Mouse (Mus musculus): ENCODE results near the gene 1700113H08Rik. TPM values are rescaled to one million over a fixed set of nuclear protein-coding genes. Genes with fewer than 3 reads are reported as not detected.

Gene 1700113H08Rik
- polyA plus RNA-seq, 2 experiments = not detected

DNA sequence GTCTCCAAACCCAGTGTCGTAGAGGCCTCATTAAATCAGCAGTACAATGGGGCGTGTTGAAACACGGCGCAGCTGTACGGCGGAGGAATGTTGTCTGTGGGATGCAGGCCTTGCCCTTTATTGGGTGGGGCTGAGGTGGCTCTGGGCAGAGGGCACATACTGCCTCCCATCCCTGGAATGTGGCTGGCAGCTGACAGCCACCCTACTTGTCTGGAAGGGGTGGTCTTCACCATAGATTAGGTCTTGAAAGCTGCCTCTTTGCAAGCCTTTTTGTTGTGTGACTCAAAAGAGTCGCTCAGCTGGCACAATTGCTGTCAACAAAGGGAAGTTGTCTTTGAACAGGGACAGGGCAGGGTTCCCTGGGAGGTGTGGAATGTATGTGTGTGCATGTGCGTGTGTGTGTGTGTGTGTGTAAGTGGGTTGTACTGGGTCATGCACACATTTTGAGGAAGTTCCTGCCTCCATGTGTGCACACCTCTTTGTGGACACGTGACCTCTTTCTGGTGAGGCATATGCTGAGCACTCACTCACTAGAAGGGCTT, 41.6 kb upstream of the 1700113H08Rik start:
- Histone ChIP-seq H3K9me3 (ENCODE audit: control insufficient read depth, low read length) (no peaks in the 10 kb centered on the region), H3K36me3 (replicated peaks; ENCODE audit: control insufficient read depth, insufficient read depth, low read depth) (no peaks in the 10 kb centered on the region), H3K4me1 (replicated peaks; ENCODE audit: control insufficient read depth in 2 of 2, insufficient read depth in 2 of 2, low read length in 1 of 2) (no peaks in the 10 kb centered on the region), H3K27ac (no peak overlapping the region), H3K9ac (replicated peaks) (no peak overlapping the region), H3K4me2 (ENCODE audit: low read depth) (no peak overlapping the region), H3K27me3 (ENCODE audit: control insufficient read depth, insufficient read depth, low read length) (no peaks in the 10 kb centered on the region), H3K4me3 (ENCODE audit: insufficient read depth in 1 of 2, low read depth in 2 of 2, low read length in 2 of 2) (no peak overlapping the region)
- TF ChIP-seq EP300 (IDR thresholded peaks at IDR 0.05; ENCODE audit: low read depth) (no peak), CTCF (IDR thresholded peaks at IDR 0.05; ENCODE audit: low read depth) (no peak)
- DNase-seq (ENCODE audit: low read depth in 3 of 3, low spot score in 3 of 3) (no peak), ATAC-seq (ENCODE audit: insufficient read depth) (no peak)
- 55% methylated on average over 9 of the region's 9 CpGs for WGBS (ENCODE audit: insufficient replicate concordance)

DNA sequence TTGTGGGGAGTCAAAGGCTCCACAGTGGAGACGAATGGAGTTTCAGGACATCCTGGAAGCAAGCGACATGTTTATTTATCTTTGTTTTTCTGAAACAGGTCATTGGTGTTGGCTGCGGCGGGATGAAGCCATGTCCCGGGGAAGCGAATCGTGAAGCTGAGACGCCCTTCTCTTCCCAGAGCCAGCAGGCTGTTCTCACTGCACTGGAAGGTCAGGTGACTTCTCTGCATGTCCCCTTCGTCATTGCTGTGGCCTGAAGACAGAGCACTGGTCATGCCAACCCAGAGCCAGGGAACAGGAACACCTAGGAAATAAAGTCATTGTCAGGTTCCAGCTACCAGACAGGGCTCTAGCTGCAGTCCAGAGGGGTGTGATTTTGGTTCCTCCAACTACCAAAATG, 39.0 kb upstream of the 1700113H08Rik start:
- Histone ChIP-seq H3K4me2 (ENCODE audit: low read depth) (no peak overlapping the region), H3K9me3 (ENCODE audit: control insufficient read depth, low read length) (no peaks in the 10 kb centered on the region), H3K4me3 (ENCODE audit: insufficient read depth in 1 of 2, low read depth in 2 of 2, low read length in 2 of 2) (no peak overlapping the region), H3K9ac (replicated peaks) (no peak overlapping the region), H3K27me3 (ENCODE audit: control insufficient read depth, insufficient read depth, low read length) (no peaks in the 10 kb centered on the region), H3K36me3 (replicated peaks; ENCODE audit: control insufficient read depth, insufficient read depth, low read depth) (no peaks in the 10 kb centered on the region), H3K27ac (no peak overlapping the region), H3K4me1 (replicated peaks; ENCODE audit: control insufficient read depth in 2 of 2, insufficient read depth in 2 of 2, low read length in 1 of 2) (no peaks in the 10 kb centered on the region)
- TF ChIP-seq EP300 (IDR thresholded peaks at IDR 0.05; ENCODE audit: low read depth) (no peak), CTCF (IDR thresholded peaks at IDR 0.05; ENCODE audit: low read depth) (no peak)
- ATAC-seq (ENCODE audit: insufficient read depth) = no peak
- no peak for DNase-seq (ENCODE audit: low read depth in 3 of 3, low spot score in 3 of 3)
- 51% methylated on average over 9 of the region's 9 CpGs for whole genome bisulfite sequencing (ENCODE audit: insufficient replicate concordance)

DNA sequence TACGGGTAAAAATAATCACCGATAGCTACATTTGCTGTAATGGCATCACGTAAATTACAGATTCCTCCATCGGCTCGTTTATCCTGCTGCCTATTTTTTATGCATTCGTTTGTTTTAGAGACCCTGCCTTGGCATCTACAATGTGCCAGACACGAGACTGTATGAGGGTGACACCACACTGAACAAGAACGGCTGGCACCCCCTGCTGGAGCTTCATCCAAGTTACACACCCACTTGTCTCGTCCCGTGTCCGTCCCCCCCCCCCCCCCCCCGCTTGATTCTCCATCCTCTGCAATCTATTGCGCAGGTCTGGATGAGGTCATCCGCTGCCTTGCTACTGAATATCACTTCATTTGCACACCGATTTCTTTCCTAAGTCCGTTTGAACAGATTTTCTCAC, 37.1 kb upstream of the 1700113H08Rik start:
- DNase-seq (ENCODE audit: low read depth in 3 of 3, low spot score in 3 of 3) (no peak), ATAC-seq (ENCODE audit: insufficient read depth) (no peak)
- 49% methylated on average over 15 of the region's 16 CpGs for WGBS (ENCODE audit: insufficient replicate concordance)
- Histone ChIP-seq H3K27me3 (ENCODE audit: control insufficient read depth, insufficient read depth, low read length) (no peaks in the 10 kb centered on the region), H3K9me3 (ENCODE audit: control insufficient read depth, low read length) (no peaks in the 10 kb centered on the region), H3K4me1 (replicated peaks; ENCODE audit: control insufficient read depth in 2 of 2, insufficient read depth in 2 of 2, low read length in 1 of 2) (no peaks in the 10 kb centered on the region), H3K36me3 (replicated peaks; ENCODE audit: control insufficient read depth, insufficient read depth, low read depth) (no peaks in the 10 kb centered on the region), H3K4me2 (ENCODE audit: low read depth) (no peak overlapping the region), H3K27ac (no peak overlapping the region), H3K4me3 (ENCODE audit: insufficient read depth in 1 of 2, low read depth in 2 of 2, low read length in 2 of 2) (no peak overlapping the region), H3K9ac (replicated peaks) (no peak overlapping the region)
- no peak for TF ChIP-seq EP300 (IDR thresholded peaks at IDR 0.05; ENCODE audit: low read depth)
- TF ChIP-seq CTCF (IDR thresholded peaks at IDR 0.05; ENCODE audit: low read depth) = peak; percentile 29; the same call in 1 of the 2 replicates

DNA sequence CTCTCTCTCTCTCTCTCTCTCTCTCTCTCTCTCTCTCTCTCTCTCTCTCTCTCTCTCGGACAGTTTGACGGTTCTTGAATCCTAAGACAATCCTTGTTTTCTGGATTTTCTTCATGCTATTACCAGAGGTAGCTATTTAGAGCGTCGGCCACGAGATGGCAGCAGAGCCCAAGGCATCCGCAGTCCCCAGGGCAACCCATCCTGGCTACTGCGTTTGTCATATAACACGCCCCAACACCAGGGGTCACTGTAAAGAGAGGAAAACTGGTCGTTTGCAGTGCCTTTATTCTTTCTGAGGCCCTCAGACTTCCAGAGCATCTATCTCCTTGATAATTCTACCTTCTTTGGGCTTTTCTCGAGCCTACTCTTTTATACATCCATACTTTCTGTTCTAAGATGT, 33.0 kb upstream of the 1700113H08Rik start:
- ATAC-seq (ENCODE audit: insufficient read depth) (no peak), DNase-seq (ENCODE audit: low read depth in 3 of 3, low spot score in 3 of 3) (peak; percentile 28 to 46 (median 33))
- Histone ChIP-seq H3K4me2 (ENCODE audit: low read depth) (no peak overlapping the region), H3K27me3 (ENCODE audit: control insufficient read depth, insufficient read depth, low read length) (no peaks in the 10 kb centered on the region), H3K27ac (no peak overlapping the region), H3K4me1 (replicated peaks; ENCODE audit: control insufficient read depth in 2 of 2, insufficient read depth in 2 of 2, low read length in 1 of 2) (no peaks in the 10 kb centered on the region), H3K4me3 (ENCODE audit: insufficient read depth in 1 of 2, low read depth in 2 of 2, low read length in 2 of 2) (no peak overlapping the region), H3K9me3 (ENCODE audit: control insufficient read depth, low read length) (no peaks in the 10 kb centered on the region), H3K36me3 (replicated peaks; ENCODE audit: control insufficient read depth, insufficient read depth, low read depth) (no peaks in the 10 kb centered on the region), H3K9ac (replicated peaks) (no peak overlapping the region)
- WGBS (ENCODE audit: insufficient replicate concordance) = 3% methylated on average over 10 of the region's 10 CpGs
- peak; percentile 87 for TF ChIP-seq CTCF (IDR thresholded peaks at IDR 0.05; ENCODE audit: low read depth)
- TF ChIP-seq EP300 (IDR thresholded peaks at IDR 0.05; ENCODE audit: low read depth) = no peak

DNA sequence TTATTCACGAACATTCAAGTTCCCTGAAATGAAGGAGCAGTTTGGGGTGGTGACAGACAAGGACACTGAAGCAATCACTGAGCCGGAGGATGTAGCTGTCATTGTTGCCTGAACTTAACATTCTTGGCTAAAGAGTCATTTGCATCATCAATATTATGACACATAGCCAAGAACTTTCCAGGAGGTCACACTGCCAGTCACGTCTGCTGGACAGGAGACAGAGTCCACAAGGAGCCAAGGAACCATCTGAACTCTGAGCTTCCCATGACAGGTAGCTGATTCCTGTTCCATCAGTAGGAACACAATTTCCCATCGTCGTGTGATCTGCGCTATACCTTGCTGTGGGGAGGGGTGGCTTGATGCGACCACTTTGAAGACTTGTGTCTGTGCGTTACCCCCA, 25.1 kb upstream of the 1700113H08Rik start:
- Histone ChIP-seq H3K4me2 (ENCODE audit: low read depth) (no peak overlapping the region), H3K4me1 (replicated peaks; ENCODE audit: control insufficient read depth in 2 of 2, insufficient read depth in 2 of 2, low read length in 1 of 2) (no peaks in the 10 kb centered on the region), H3K27ac (no peak overlapping the region), H3K27me3 (ENCODE audit: control insufficient read depth, insufficient read depth, low read length) (no peaks in the 10 kb centered on the region), H3K9ac (replicated peaks) (no peak overlapping the region), H3K4me3 (ENCODE audit: insufficient read depth in 1 of 2, low read depth in 2 of 2, low read length in 2 of 2) (no peak overlapping the region), H3K36me3 (replicated peaks; ENCODE audit: control insufficient read depth, insufficient read depth, low read depth) (no peaks in the 10 kb centered on the region), H3K9me3 (ENCODE audit: control insufficient read depth, low read length) (no peaks in the 10 kb centered on the region)
- no peak for ATAC-seq (ENCODE audit: insufficient read depth)
- TF ChIP-seq EP300 (IDR thresholded peaks at IDR 0.05; ENCODE audit: low read depth) (no peak), CTCF (IDR thresholded peaks at IDR 0.05; ENCODE audit: low read depth) (no peak)
- WGBS (ENCODE audit: insufficient replicate concordance) = 66% methylated on average over 8 of the region's 8 CpGs
- no peak for DNase-seq (ENCODE audit: low read depth in 3 of 3, low spot score in 3 of 3)

All from liver, embryonic 14.5 days (tissue).